Mouse (Mus musculus): ENCODE results near the gene Gpd1. TPM values are rescaled to one million over a fixed set of nuclear protein-coding genes. Genes with fewer than 3 reads are reported as not detected.
"Not testable (repeated sequence)": the region's sequence is repeated elsewhere in the genome, so short reads cannot be mapped to it uniquely, and the experiment has no call there.

Gene Gpd1
- polyA plus RNA-seq, 1 experiment from 2014 or later, result 8.0 TPM

DNA sequence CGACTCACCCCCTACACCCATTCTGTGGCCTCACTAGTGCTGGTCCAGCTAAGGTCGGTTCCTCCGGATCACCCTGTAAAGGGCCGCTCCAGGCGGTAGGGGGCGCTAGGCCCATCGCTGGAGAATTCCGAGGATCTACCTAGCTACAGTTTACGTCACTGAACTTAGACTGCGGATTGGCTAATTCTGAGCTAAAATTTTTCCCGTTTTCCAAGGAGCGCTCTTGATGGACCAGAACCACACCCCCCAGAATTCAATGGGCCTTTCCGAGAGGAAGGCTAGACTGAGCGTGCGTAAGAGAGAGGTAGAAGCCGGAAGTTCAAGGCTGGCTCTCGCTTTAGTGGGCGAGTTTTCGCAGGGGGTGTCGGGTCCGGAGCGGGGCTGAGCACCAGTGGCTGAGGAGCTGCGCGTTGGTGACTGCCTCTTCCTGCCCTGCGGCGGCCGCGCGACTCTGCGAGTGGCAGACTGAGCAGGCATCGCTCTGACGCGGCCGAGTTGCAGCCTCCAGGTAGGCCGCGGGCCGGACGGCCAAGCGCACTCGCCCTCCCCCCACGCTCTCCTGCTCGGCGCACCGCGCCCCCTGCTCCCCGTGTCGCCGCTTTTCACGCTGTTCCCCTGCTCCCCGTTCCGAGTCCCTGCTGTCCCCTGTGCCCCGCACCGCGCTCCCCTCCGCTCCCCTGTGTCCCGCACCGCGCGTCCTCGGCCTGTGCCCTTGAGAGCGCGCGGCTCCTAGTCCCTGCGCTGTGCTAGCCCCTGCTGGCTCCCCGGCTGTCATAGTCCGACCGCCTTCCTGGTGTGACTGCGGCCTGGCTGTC, 8.2 kb downstream of the Gpd1 start, which contains the start of gene Cox14:
Gene Cox14 (plus strand): TSS at position 278 of the 815 bp plus-strand sequence.
- H3K9ac ChIP-seq, result peak within 1 kb of the TSS; percentile 94
- peak; percentile 91 for ATAC-seq
- H3K4me2 ChIP-seq, result peak within 1 kb of the TSS; percentile 89
- under 1% methylated on average over 68 of the region's 68 CpGs for WGBS (ENCODE audit: insufficient replicate concordance)
- H3K27ac ChIP-seq, result peak within 1 kb of the TSS; percentile 89
- peaks cover 25% of the 10 kb centered on the region for H3K36me3 ChIP-seq
- peaks cover 42% of the 10 kb centered on the region for H3K4me1 ChIP-seq
- 0 out of 2 replicates have a peak, but pooled peaks cover 5% of the 10 kb centered on the region for H3K9me3 ChIP-seq (replicated peaks)
- peak within 1 kb of the TSS; percentile 95 for H3K4me3 ChIP-seq
- 0 out of 2 replicates have a peak, but pooled peaks cover 3% of the 10 kb centered on the region for H3K27me3 ChIP-seq (replicated peaks)

DNA sequence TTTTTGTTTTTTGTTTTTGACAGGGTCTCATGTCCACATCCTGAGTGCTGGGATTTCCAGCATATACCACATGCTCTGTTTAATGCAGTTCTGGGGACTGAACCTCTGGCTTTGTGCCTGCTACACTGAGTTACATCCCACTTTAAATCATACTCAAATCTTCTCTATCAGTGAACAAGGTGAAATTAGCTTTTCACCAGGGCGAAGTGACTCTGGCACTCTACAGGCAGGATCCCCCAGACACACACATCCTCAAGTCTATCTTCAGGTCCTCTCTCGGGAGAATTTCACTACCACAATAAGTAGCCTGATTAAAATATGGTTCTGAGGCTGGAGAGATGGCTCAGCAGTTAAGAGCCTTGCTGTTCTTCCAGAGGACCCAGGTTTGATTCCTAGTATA, 9.2 kb downstream of the Gpd1 start:
- Histone ChIP-seq H3K4me3 (peak overlapping the region; percentile 95), H3K36me3 (peaks cover 22% of the 10 kb centered on the region), H3K27ac (no peak overlapping the region), H3K4me1 (peaks cover 42% of the 10 kb centered on the region), H3K9ac (peak overlapping the region; percentile 94), H3K27me3 (replicated peaks) (0 out of 2 replicates have a peak, but pooled peaks cover 3% of the 10 kb centered on the region), H3K4me2 (peak overlapping the region; percentile 89), H3K9me3 (replicated peaks) (0 out of 2 replicates have a peak, but pooled peaks cover 5% of the 10 kb centered on the region)
- 66% methylated on average over 2 of the region's 2 CpGs for WGBS (ENCODE audit: insufficient replicate concordance)
- no peak for ATAC-seq

DNA sequence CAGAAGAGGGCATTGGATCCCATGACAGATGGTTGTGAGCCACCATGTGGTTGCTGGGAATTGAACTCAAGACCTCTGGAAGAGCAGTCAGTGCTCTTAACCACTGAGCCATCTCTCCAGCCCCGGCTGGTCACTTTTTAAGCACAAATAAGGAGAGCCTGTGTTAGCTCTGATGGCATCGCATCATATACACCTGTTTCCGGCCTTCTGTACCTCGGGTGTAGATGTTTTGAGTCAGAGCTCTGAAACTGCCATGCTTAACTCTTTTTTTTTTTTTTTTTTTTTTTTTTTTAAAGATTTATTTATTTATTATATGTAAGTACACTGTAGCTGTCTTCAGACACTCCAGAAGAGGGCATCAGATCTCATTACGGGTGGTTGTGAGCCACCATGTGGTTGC, 9.7 kb downstream of the Gpd1 start:
- H3K9ac ChIP-seq; H3K27ac ChIP-seq; H3K9me3 ChIP-seq (replicated peaks); H3K4me3 ChIP-seq; H3K27me3 ChIP-seq (replicated peaks); ATAC-seq: not testable (repeated sequence)
- H3K4me1 ChIP-seq, result peaks cover 42% of the 10 kb centered on the region
- WGBS (ENCODE audit: insufficient replicate concordance), result 83% methylated on average over 4 of the region's 5 CpGs
- H3K36me3 ChIP-seq, result peaks cover 22% of the 10 kb centered on the region
- peak overlapping the region; percentile 89 for H3K4me2 ChIP-seq

DNA sequence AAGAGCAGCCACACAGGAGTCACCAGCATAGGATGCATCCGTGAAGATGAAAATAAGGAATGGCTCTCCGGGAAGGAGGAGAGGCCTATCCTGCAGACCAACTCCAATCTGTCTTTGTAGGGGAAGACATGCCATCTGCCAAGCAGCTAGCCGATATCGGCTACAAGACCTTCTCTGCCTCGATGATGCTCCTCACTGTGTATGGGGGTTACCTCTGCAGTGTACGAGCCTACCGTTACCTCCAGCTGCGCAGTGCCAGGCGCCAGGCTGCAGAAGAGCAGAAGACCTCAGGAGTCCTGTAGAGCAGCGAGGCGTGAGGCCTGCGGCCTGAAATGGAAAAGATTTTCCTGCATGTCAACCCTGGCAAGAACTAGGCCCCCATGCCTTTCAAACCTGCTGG, 10.2 kb downstream of the Gpd1 start:
- H3K4me3 ChIP-seq, result no peak overlapping the region
- peaks cover 22% of the 10 kb centered on the region for H3K36me3 ChIP-seq
- peaks cover 39% of the 10 kb centered on the region for H3K4me1 ChIP-seq
- ATAC-seq, result no peak
- no peak overlapping the region for H3K9ac ChIP-seq
- H3K27me3 ChIP-seq (replicated peaks), result 0 out of 2 replicates have a peak, but pooled peaks cover 3% of the 10 kb centered on the region
- 0 out of 2 replicates have a peak, but pooled peaks cover 5% of the 10 kb centered on the region for H3K9me3 ChIP-seq (replicated peaks)
- 89% methylated on average over 12 of the region's 12 CpGs for WGBS (ENCODE audit: insufficient replicate concordance)
- H3K4me2 ChIP-seq, result no peak overlapping the region
- no peak overlapping the region for H3K27ac ChIP-seq

DNA sequence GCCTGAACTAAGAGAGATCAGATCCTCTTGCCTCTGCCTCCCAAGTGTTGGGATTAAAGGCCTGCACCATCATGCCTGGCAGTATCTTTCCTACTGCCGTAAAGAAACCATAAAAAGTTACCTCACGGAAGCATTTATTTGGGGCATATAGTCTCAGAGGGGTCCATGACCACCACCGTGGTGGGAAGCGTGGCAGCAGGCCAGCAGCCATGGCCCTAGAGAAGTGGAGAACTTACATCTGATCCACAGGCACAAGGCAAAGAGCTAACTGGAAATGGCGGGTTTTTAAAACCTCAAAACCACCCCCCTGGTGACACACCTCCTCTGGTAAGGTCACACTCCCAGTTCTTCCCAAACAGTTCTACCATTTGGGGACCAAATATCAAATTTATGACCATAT, 10.9 kb downstream of the Gpd1 start:
- Histone ChIP-seq H3K9me3 (replicated peaks) (0 out of 2 replicates have a peak, but pooled peaks cover 5% of the 10 kb centered on the region), H3K27me3 (replicated peaks) (0 out of 2 replicates have a peak, but pooled peaks cover 3% of the 10 kb centered on the region), H3K4me2 (no peak overlapping the region), H3K4me1 (peaks cover 32% of the 10 kb centered on the region), H3K9ac (no peak overlapping the region), H3K36me3 (peaks cover 27% of the 10 kb centered on the region), H3K27ac (no peak overlapping the region), H3K4me3 (no peak overlapping the region)
- 89% methylated on average over 5 of the region's 5 CpGs for WGBS (ENCODE audit: insufficient replicate concordance)
- no peak for ATAC-seq

DNA sequence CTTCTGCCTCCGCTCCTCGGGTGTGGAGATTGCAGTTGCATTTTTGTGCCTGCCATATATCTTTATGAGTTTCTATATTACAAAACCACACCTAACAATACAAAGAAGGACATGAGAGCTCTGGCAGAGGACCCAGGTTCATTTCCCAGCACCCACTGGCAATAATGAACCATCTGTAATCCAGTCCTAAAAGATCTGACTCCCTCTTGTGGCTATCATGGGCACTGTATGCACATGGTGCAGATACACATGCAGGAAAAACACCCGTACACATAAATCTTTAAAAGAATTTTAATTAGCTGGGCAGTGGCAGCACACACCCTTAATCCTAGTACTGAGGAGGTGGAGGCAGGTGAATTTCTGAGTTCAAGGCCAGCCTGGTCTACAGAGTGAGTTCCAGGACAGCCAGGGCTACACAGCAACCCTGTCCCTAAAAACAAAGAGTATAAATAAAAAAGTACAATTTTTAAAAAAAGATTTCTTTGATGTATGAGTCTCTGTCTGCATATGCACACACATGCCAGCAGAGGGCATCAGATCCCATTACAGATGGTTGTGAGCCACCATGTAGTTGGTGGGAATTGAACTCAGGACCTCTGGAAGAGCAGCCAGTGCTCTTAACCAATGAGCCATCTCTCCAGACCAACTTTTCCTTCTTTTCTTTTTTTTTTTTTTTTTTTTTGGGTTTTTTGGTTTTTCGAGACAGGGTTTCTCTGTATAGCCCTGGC, 11.9 kb downstream of the Gpd1 start:
- ATAC-seq, result no peak
- Histone ChIP-seq H3K27ac (no peak overlapping the region), H3K36me3 (peaks cover 32% of the 10 kb centered on the region), H3K9me3 (replicated peaks) (0 out of 2 replicates have a peak, but pooled peaks cover 5% of the 10 kb centered on the region), H3K4me2 (no peak overlapping the region), H3K27me3 (replicated peaks) (no peaks in the 10 kb centered on the region), H3K9ac (no peak overlapping the region), H3K4me3 (no peak overlapping the region), H3K4me1 (peaks cover 22% of the 10 kb centered on the region)
- 93% methylated on average over 3 of the region's 4 CpGs for WGBS (ENCODE audit: insufficient replicate concordance)

DNA sequence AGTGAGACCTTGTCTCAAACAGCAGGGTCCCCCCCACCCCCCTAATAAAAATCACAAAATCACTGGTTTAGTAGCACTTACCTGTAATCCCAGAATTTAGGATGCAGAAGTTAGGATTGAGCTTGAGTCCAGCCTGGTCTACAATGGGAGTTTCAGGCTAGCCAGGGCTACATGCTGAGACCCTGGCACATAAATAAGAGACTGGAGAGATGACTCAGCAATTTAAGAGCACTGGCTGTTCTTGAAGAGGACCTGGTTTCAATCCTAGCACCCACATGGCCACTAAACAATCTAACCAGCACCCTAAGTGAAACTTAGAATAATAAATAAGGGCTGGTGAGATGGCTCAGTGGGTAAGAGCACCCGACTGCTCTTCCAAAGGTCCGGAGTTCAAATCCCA, 13.9 kb downstream of the Gpd1 start:
- H3K4me2 ChIP-seq, result no peak overlapping the region
- no peak overlapping the region for H3K27ac ChIP-seq
- 89% methylated on average over 2 of the region's 2 CpGs for WGBS (ENCODE audit: insufficient replicate concordance)
- H3K9me3 ChIP-seq (replicated peaks), result 0 out of 2 replicates have a peak, but pooled peaks cover 5% of the 10 kb centered on the region
- H3K36me3 ChIP-seq, result peaks cover 48% of the 10 kb centered on the region
- no peak for ATAC-seq
- H3K4me3 ChIP-seq, result no peak overlapping the region
- H3K9ac ChIP-seq, result no peak overlapping the region
- H3K27me3 ChIP-seq (replicated peaks), result no peaks in the 10 kb centered on the region
- H3K4me1 ChIP-seq, result peaks cover 9% of the 10 kb centered on the region

DNA sequence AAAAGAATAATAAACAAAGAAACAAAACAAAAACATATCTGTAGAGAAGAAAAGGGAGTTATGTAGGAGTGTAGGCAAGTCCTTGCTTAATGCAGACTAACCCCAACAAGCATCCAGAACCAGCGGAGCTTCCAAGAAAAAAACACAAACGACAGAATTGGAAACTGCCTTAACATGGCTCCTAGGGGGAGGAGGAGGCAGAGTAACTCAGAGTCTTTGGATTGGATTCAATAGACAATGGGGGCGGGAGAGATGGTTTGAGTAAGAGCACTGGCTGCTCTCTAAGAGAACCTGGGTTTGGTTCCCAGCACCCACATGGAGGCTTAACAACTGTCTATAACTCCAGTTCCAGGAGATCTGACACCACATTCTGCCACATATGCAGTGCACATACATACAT, 14.4 kb downstream of the Gpd1 start:
- Histone ChIP-seq H3K4me3 (no peak overlapping the region), H3K4me1 (peaks cover 4% of the 10 kb centered on the region), H3K4me2 (no peak overlapping the region), H3K9ac (no peak overlapping the region), H3K36me3 (peaks cover 53% of the 10 kb centered on the region), H3K9me3 (replicated peaks) (0 out of 2 replicates have a peak, but pooled peaks cover 5% of the 10 kb centered on the region), H3K27me3 (replicated peaks) (no peaks in the 10 kb centered on the region), H3K27ac (no peak overlapping the region)
- no peak for ATAC-seq
- WGBS (ENCODE audit: insufficient replicate concordance), result 76% methylated on average over 3 of the region's 3 CpGs

DNA sequence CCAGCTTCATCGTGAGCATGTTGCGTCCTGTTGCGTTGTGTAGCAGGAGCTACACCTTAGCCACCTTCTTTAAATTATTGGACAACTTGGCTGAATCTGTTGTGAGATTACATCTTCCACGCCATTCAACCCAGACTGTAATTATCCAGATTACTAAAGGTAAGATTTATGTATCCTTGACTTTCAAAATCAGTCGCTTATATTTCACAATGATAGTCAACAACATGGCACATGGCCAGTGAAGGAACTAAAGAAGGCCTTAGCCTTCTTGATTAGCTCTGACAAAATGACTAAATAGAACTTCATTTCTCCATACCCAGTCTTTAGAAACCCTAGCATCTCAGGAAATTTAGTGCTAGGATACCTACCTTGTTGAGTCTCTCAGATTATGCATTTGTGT, 15.9 kb downstream of the Gpd1 start:
- no peaks in the 10 kb centered on the region for H3K27me3 ChIP-seq (replicated peaks)
- 85% methylated on average over 5 of the region's 5 CpGs for WGBS (ENCODE audit: insufficient replicate concordance)
- H3K9me3 ChIP-seq (replicated peaks), result 0 out of 2 replicates have a peak, but pooled peaks cover 5% of the 10 kb centered on the region
- no peak overlapping the region for H3K4me3 ChIP-seq
- H3K9ac ChIP-seq, result no peak overlapping the region
- H3K27ac ChIP-seq, result no peak overlapping the region
- peaks cover 53% of the 10 kb centered on the region for H3K36me3 ChIP-seq
- no peaks in the 10 kb centered on the region for H3K4me1 ChIP-seq
- no peak overlapping the region for H3K4me2 ChIP-seq
- no peak for ATAC-seq

DNA sequence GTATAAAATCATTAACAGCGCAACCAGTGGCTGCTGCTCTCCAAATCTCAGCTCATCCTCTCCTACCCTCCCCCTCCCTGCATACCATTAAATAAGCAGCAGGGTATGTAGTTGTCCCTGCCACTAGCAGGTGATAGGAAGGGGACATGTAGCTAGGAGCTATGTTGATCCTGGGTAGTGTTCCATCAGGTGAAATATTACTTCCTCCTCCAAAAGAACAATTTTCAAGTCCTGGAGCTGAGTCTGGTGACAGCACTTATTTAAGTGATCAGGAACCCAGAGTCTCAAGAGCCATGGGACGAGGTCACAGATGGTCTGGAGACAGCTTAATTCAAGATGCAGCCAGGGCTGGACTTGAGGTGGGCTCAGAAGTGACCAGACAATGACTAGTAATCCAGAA, 18.3 kb downstream of the Gpd1 start:
- WGBS (ENCODE audit: insufficient replicate concordance), result 75% methylated on average over 2 of the region's 2 CpGs
- no peak for ATAC-seq
- Histone ChIP-seq H3K27ac (no peak overlapping the region), H3K36me3 (peaks cover 59% of the 10 kb centered on the region), H3K9ac (no peak overlapping the region), H3K4me3 (no peak overlapping the region), H3K9me3 (replicated peaks) (no peaks in the 10 kb centered on the region), H3K4me1 (no peaks in the 10 kb centered on the region), H3K27me3 (replicated peaks) (no peaks in the 10 kb centered on the region), H3K4me2 (no peak overlapping the region)

DNA sequence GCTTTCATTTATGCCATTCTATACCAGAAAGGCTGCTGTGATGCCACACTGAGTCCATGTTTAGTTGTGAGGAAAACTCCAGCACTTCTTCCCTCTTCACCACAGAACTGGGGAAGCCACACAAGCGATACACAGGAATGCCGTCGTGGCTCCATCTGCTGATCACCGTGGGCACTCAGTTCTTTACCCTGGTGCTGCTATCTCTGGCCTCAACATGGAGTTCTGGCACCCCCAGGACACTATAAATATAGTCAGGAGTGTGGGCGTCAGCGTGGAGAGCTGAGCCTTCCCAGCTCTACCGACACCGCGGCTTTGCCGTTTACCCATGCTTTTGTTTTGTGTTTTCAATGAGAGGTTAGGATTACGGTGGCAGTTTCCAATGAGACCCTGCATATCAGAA, 19.4 kb downstream of the Gpd1 start:
- Histone ChIP-seq H3K9ac (no peak overlapping the region), H3K4me2 (no peak overlapping the region), H3K4me1 (no peaks in the 10 kb centered on the region), H3K36me3 (peaks cover 67% of the 10 kb centered on the region), H3K4me3 (no peak overlapping the region), H3K27me3 (replicated peaks) (no peaks in the 10 kb centered on the region), H3K27ac (no peak overlapping the region), H3K9me3 (replicated peaks) (no peaks in the 10 kb centered on the region)
- WGBS (ENCODE audit: insufficient replicate concordance), result 85% methylated on average over 11 of the region's 11 CpGs
- no peak for ATAC-seq

DNA sequence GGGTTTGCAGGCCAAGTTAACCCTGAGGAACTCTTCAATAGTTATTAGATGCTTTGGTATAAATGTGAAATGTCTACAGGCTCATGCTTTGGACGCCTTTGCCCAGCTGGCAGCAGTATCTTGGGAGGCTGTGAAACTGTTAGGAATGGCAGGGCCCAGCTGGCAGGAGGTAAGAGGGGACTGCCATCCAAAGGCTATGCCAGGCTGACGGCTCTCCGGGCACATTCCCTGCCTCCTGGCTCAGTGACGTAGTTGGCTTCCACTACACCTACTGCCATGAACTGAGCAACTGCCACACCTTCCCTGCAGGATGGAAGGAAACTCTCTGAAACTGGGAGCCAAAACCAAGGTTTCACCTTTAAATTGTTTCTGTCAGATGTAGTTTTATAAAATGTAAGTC, 22.9 kb downstream of the Gpd1 start:
- Histone ChIP-seq H3K4me1 (no peaks in the 10 kb centered on the region), H3K27ac (no peak overlapping the region), H3K27me3 (replicated peaks) (no peaks in the 10 kb centered on the region), H3K4me3 (no peak overlapping the region), H3K9me3 (replicated peaks) (no peaks in the 10 kb centered on the region), H3K9ac (no peak overlapping the region), H3K4me2 (no peak overlapping the region), H3K36me3 (peaks cover 57% of the 10 kb centered on the region)
- WGBS (ENCODE audit: insufficient replicate concordance), result 81% methylated on average over 4 of the region's 4 CpGs
- no peak for ATAC-seq
